Mouse (Mus musculus): Measurements from ENCODE around the gene Peak1.

DNA sequence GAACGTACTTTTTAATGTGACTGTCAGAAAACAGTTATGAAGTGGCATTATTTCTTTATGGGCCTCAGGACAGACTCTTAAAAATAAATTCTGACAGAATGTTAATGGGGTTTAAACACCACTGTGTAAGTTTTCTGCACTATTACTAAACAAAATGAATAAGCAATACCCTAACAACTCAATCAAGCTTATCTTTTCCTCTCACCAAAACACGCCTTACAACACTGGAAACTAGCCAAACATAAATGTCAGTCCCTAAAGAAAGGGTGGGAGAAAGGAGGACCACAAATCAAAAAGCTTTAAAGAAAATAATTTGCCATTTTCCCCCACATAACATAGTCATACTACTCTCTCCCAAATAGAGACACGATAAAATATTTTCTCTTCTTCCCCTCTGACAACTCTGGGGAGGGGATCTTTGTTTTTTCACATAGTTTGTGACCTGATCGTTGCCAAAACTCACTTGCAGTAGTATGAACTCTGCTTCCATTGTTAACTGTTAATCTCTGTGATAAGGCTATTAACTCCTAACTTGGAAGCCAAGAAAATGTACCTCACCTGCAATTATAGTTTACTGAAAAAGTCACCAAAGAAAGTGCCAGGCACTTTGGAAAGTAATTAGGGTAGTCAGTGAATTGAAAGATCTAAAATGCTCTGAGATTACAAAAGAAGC lies 1.8 kb downstream of the Peak1 start:
- TF ChIP-seq CTCF (IDR thresholded peaks at IDR 0.05; ENCODE audit: extremely low read depth, insufficient read depth, insufficient read length, insufficient replicate concordance) (no peak), POLR2A (IDR thresholded peaks at IDR 0.05; ENCODE audit: low read depth, low read length) (no peak)
